In genomic region chr9:105949755-105950154, GRCm38 (mm10) we compare ENCODE assay signal across 34 mouse cellular contexts. TPM values are rescaled to one million over a fixed set of nuclear protein-coding genes. Genes with fewer than 3 reads are reported as not detected.
DNase-seq lines count a peak whose midpoint lies in the region; ATAC-seq and TF ChIP-seq lines count a peak whose summit lies in the region.
"Had no signal": no experiment of that assay in that cellular context is flagged by ENCODE, and none has a peak within 500 bp of the region (broad histone marks: within the 10 kb centered on the region; RNA-seq: fewer than 3 reads in every experiment).

No protein-coding gene starts in this region.

- H3K4me2 ChIP-seq in forebrain, postnatal 0 days (ENCODE audit: low read depth), result no peak overlapping the region
- no peak overlapping the region for H3K4me2 ChIP-seq in forebrain, embryonic 15.5 days (replicated peaks)
- no peak overlapping the region for H3K4me2 ChIP-seq in midbrain, embryonic 16.5 days (ENCODE audit: low read length)
- H3K4me2 ChIP-seq: embryonic facial prominence, embryonic 15.5 days; heart, embryonic 11.5 days; intestine, embryonic 15.5 days; liver, embryonic 13.5 days had no signal

- H3K9me3 ChIP-seq in forebrain, postnatal 0 days (ENCODE audit: low read length), result no peaks in the 10 kb centered on the region
- no peaks in the 10 kb centered on the region for H3K9me3 ChIP-seq in forebrain, embryonic 15.5 days
- no peaks in the 10 kb centered on the region for H3K9me3 ChIP-seq in midbrain, embryonic 16.5 days (replicated peaks; ENCODE audit: control insufficient read depth, low read length, poor library complexity, severe bottlenecking)
- H3K9me3 ChIP-seq: embryonic facial prominence, embryonic 10.5 days; embryonic facial prominence, embryonic 15.5 days; intestine, embryonic 15.5 days; liver, embryonic 13.5 days; megakaryocyte, embryonic 14.5 days had no signal

- no peak overlapping the region for H3K4me3 ChIP-seq in forebrain, postnatal 0 days (ENCODE audit: low read depth, low read length)
- H3K4me3 ChIP-seq in forebrain, embryonic 15.5 days, result no peak overlapping the region
- no peak overlapping the region for H3K4me3 ChIP-seq in layer of hippocampus, adult 2 months
- no peak overlapping the region for H3K4me3 ChIP-seq in midbrain, embryonic 16.5 days (ENCODE audit: low read depth, low read length)
- H3K4me3 ChIP-seq: embryonic facial prominence, embryonic 10.5 days; embryonic facial prominence, embryonic 15.5 days; intestine, embryonic 15.5 days; liver, embryonic 13.5 days; megakaryocyte, embryonic 14.5 days had no signal

- no peaks in the 10 kb centered on the region for H3K4me1 ChIP-seq in forebrain, postnatal 0 days (ENCODE audit: insufficient read depth)
- 0 out of 2 replicates have a peak, but pooled peaks cover 4% of the 10 kb centered on the region for H3K4me1 ChIP-seq in forebrain, embryonic 15.5 days
- peaks cover 6% of the 10 kb centered on the region for H3K4me1 ChIP-seq in midbrain, embryonic 16.5 days (ENCODE audit: control insufficient read depth, insufficient read depth, low read length)
- H3K4me1 ChIP-seq: embryonic facial prominence, embryonic 10.5 days; embryonic facial prominence, embryonic 15.5 days; intestine, embryonic 15.5 days; liver, embryonic 13.5 days; megakaryocyte, embryonic 14.5 days had no signal

- 72% methylated on average over 1 of the region's 1 CpGs for WGBS in forebrain, postnatal 0 days
- WGBS in forebrain, embryonic 15.5 days, result 62% methylated on average over 1 of the region's 1 CpGs
- WGBS in midbrain, embryonic 16.5 days, result 80% methylated on average over 1 of the region's 1 CpGs

- H3K27me3 ChIP-seq in forebrain, postnatal 0 days (ENCODE audit: insufficient read depth, low read length), result no peaks in the 10 kb centered on the region
- no peaks in the 10 kb centered on the region for H3K27me3 ChIP-seq in forebrain, embryonic 15.5 days
- H3K27me3 ChIP-seq in midbrain, embryonic 16.5 days (ENCODE audit: control insufficient read depth, insufficient read depth, low read depth, low read length), result no peaks in the 10 kb centered on the region
- H3K27me3 ChIP-seq: embryonic facial prominence, embryonic 15.5 days; intestine, embryonic 15.5 days; liver, embryonic 13.5 days; megakaryocyte, embryonic 14.5 days; Patski had no signal

- H3K27ac ChIP-seq in forebrain, postnatal 0 days (ENCODE audit: low read depth, low read length), result no peak overlapping the region; the same call in 1 of the 2 replicates
- no peak overlapping the region for H3K27ac ChIP-seq in forebrain, embryonic 15.5 days (replicated peaks)
- H3K27ac ChIP-seq in layer of hippocampus, adult 2 months, result no peak overlapping the region
- H3K27ac ChIP-seq in midbrain, embryonic 16.5 days (ENCODE audit: low read length), result peak overlapping the region; percentile 53; the same call in 1 of the 2 replicates
- H3K27ac ChIP-seq: embryonic facial prominence, embryonic 10.5 days; embryonic facial prominence, embryonic 15.5 days; intestine, embryonic 15.5 days; kidney, postnatal 0 days; liver, embryonic 13.5 days; stomach, postnatal 0 days had no signal

- no peaks in the 10 kb centered on the region for H3K36me3 ChIP-seq in forebrain, postnatal 0 days (ENCODE audit: insufficient read depth)
- H3K36me3 ChIP-seq in forebrain, embryonic 15.5 days, result no peaks in the 10 kb centered on the region
- H3K36me3 ChIP-seq in midbrain, embryonic 16.5 days (ENCODE audit: control insufficient read depth, insufficient read depth, low read length), result no peaks in the 10 kb centered on the region
- H3K36me3 ChIP-seq: embryonic facial prominence, embryonic 10.5 days; embryonic facial prominence, embryonic 15.5 days; intestine, embryonic 15.5 days; liver, embryonic 13.5 days had no signal

- ATAC-seq in forebrain, postnatal 0 days, result peak; percentile 82
- no peak for ATAC-seq in forebrain, embryonic 15.5 days (replicated peaks)
- ATAC-seq in midbrain, embryonic 16.5 days, result no peak
- ATAC-seq: hindbrain, embryonic 16.5 days; intestine, embryonic 15.5 days; lung, postnatal 0 days; Patski had no signal

- TF ChIP-seq CTCF in forebrain, postnatal 0 days (IDR thresholded peaks at IDR 0.05; ENCODE audit: low read depth), result 0 out of 2 replicates have a peak, but pooled peaks have one; percentile 5
- 0 out of 2 replicates have a peak, but pooled peaks have one; percentile 13 for TF ChIP-seq CTCF in layer of hippocampus, adult 2 months (conservative IDR thresholded peaks at IDR 0.05)

- DNase-seq in forebrain, postnatal 0 days, result peak; percentile 58
- DNase-seq in layer of hippocampus, adult 2 months (ENCODE audit: low spot score in 2 of 2), result peak in 1 of 2 experiments; percentile 19
- DNase-seq in layer of hippocampus, adult 11-12 months (ENCODE audit: low spot score), result no peak
- DNase-seq in right cerebral cortex, adult 18-20 months, result peak; percentile 14
- DNase-seq in right cerebral cortex, postnatal 14 days, result no peak
- DNase-seq in cerebellum, adult 11 months, result no peak
- DNase-seq: adrenal gland, postnatal 25 days; cerebellum, adult 8-10 months; cerebellum, postnatal 25 days; gastrocnemius, postnatal 25 days; heart, adult 18-20 months; heart, postnatal 4 days; kidney, adult 8-10 months; kidney, postnatal 4 days; layer of hippocampus, adult 9-11 months; liver, embryonic 13.5 days; lung, adult 18-20 months; lung, postnatal 4 days; thymus, adult 18-20 months; thymus, postnatal 36 days had no signal

- H3K9ac ChIP-seq in forebrain, postnatal 0 days, result no peak overlapping the region
- H3K9ac ChIP-seq in forebrain, embryonic 15.5 days (replicated peaks), result no peak overlapping the region
- H3K9ac ChIP-seq in midbrain, embryonic 16.5 days (ENCODE audit: low read depth, low read length), result no peak overlapping the region
- H3K9ac ChIP-seq: embryonic facial prominence, embryonic 15.5 days; intestine, embryonic 15.5 days; liver, embryonic 13.5 days had no signal

RNA-seq across cellular contexts. Expression of gene Col6a5, which starts 10.7 kb away (rescaled TPM):
- 1.1 and 1.3 TPM in 2 replicates for total RNA-seq in forebrain, postnatal 0 days (2014; rRNA removed)
- 0.11 and 0.40 TPM in 2 replicates for polyA plus RNA-seq in forebrain, postnatal 0 days (2015; fragmentation: Nextera tagmentation; extraction: Ambion mirVana)
- polyA plus RNA-seq in forebrain, embryonic 15.5 days (2015; fragmentation: Nextera tagmentation; extraction: Ambion mirVana), result 0.32 and 0.38 TPM in 2 replicates
- under 1 TPM; 0.39 to 0.64 TPM for total RNA-seq in layer of hippocampus, adult 2 months (2021)
- polyA plus RNA-seq in midbrain, embryonic 16.5 days (2015; fragmentation: Nextera tagmentation; extraction: Ambion mirVana), result 0.29 and 0.82 TPM in 2 replicates
- total RNA-seq: MEL; monocyte, adult 5-6 weeks had no signal
- polyA plus RNA-seq: embryonic facial prominence, embryonic 10.5 days; heart, embryonic 11.5 days; Patski had no signal

Comparison
In these comparisons a context has a peak if more than half of its experiments do, and no peak if none do; other contexts are left out.
1. DNase-seq: peak in forebrain, postnatal 0 days (single experiment) and right cerebral cortex, adult 18-20 months (single experiment); none in layer of hippocampus, adult 11-12 months (single experiment), right cerebral cortex, postnatal 14 days (single experiment) and cerebellum, adult 11 months (single experiment).